In the genomic region with DNA sequence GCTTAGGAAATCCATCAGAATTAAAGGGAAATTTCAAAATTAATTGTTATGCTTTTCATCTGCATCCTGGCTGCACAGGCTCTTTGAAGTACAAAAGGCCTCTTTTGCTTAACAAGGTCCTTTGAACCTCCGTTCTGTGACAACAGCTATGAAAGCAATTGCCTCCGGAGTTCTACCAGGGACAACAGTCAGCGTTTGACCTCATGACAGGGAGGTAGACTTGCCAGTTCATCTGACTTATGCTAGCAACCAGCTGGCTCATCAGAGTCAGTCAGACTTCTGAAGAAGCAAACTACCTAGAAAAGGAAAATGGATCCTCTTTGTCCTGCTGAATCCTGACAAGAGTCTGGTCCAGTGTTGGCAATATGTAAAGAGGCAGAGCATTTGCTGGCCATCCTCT, we compare ENCODE assay signal across 26 mouse cellular contexts.
DNase-seq lines count a peak whose midpoint lies in the region; ATAC-seq and TF ChIP-seq lines count a peak whose summit lies in the region.
"Had no signal": no experiment of that assay in that cellular context is flagged by ENCODE, and none has a peak within 500 bp of the region (broad histone marks: within the 10 kb centered on the region; RNA-seq: fewer than 3 reads in every experiment).

No protein-coding gene starts in this region.

- no peak overlapping the region for H3K9ac ChIP-seq in kidney, postnatal 0 days (ENCODE audit: low read depth, low read length)
- H3K9ac ChIP-seq in kidney, embryonic 15.5 days: no peak overlapping the region
- H3K9ac ChIP-seq in midbrain, embryonic 14.5 days (replicated peaks; ENCODE audit: low read length): no peak overlapping the region
- no peak overlapping the region for H3K9ac ChIP-seq in intestine, embryonic 16.5 days (ENCODE audit: low read depth, low read length)
- H3K9ac ChIP-seq: embryonic facial prominence, embryonic 13.5 days; forebrain, embryonic 12.5 days; forebrain, embryonic 15.5 days; heart, embryonic 13.5 days; hindbrain, embryonic 12.5 days; hindbrain, embryonic 15.5 days had no signal

- peak; percentile 54 for DNase-seq in adrenal gland, adult 2 months
- DNase-seq in adrenal gland, postnatal 4 days (ENCODE audit: low spot score in 2 of 2): no peak
- DNase-seq in kidney, postnatal 0 days (ENCODE audit: low spot score): peak; percentile 15
- DNase-seq in midbrain, embryonic 14.5 days: peak; percentile 43
- no peak for DNase-seq in midbrain, embryonic 10.5 days (ENCODE audit: low spot score)
- DNase-seq in cerebellum, postnatal 36 days: no peak
- DNase-seq: cerebellum, adult 11 months; cerebellum, adult 2 months; cerebellum, adult 9-11 months; cerebellum, postnatal 25 days; embryo, embryonic 11 days; gastrocnemius, postnatal 25 days; heart, adult 2 months; heart, postnatal 14 days had no signal

- no peak for ATAC-seq in kidney, postnatal 0 days (replicated peaks; ENCODE audit: low FRiP score, low read depth)
- ATAC-seq in kidney, embryonic 15.5 days (replicated peaks; ENCODE audit: low FRiP score): no peak
- no peak for ATAC-seq in midbrain, embryonic 14.5 days (ENCODE audit: low FRiP score, low TSS enrichment)
- no peak for ATAC-seq in intestine, embryonic 16.5 days
- ATAC-seq: activated CD4-positive, CD25-positive, alpha-beta regulatory T cell, adult 4 months; forebrain, embryonic 15.5 days had no signal

- no peak overlapping the region for H3K27ac ChIP-seq in kidney, postnatal 0 days
- no peak overlapping the region for H3K27ac ChIP-seq in kidney, embryonic 15.5 days
- H3K27ac ChIP-seq in midbrain, embryonic 14.5 days (replicated peaks; ENCODE audit: low read depth, low read length): no peak overlapping the region
- no peak overlapping the region for H3K27ac ChIP-seq in midbrain, embryonic 10.5 days (replicated peaks)
- no peak overlapping the region for H3K27ac ChIP-seq in intestine, embryonic 16.5 days (ENCODE audit: low read length)
- H3K27ac ChIP-seq: embryonic facial prominence, embryonic 10.5 days; embryonic facial prominence, embryonic 13.5 days; forebrain, embryonic 12.5 days; forebrain, embryonic 15.5 days; heart, adult 2 months; heart, embryonic 10.5 days; hindbrain, embryonic 12.5 days; hindbrain, embryonic 15.5 days had no signal

- H3K27me3 ChIP-seq in kidney, postnatal 0 days (ENCODE audit: insufficient read depth, low read length): no peaks in the 10 kb centered on the region
- H3K27me3 ChIP-seq in kidney, embryonic 15.5 days: no peaks in the 10 kb centered on the region
- no peaks in the 10 kb centered on the region for H3K27me3 ChIP-seq in midbrain, embryonic 14.5 days (ENCODE audit: control insufficient read depth, insufficient read depth, low read length)
- H3K27me3 ChIP-seq in midbrain, embryonic 10.5 days (ENCODE audit: low read depth, poor library complexity, severe bottlenecking): no peaks in the 10 kb centered on the region
- H3K27me3 ChIP-seq in intestine, embryonic 16.5 days (replicated peaks; ENCODE audit: control insufficient read depth, insufficient read depth, low read length): no peaks in the 10 kb centered on the region
- H3K27me3 ChIP-seq: embryonic facial prominence, embryonic 13.5 days; forebrain, embryonic 12.5 days; forebrain, embryonic 15.5 days; heart, embryonic 13.5 days; hindbrain, embryonic 12.5 days; hindbrain, embryonic 15.5 days had no signal

- 15% methylated on average over 3 of the region's 3 CpGs for WGBS in kidney, postnatal 0 days
- WGBS in kidney, embryonic 15.5 days: 15% methylated on average over 3 of the region's 3 CpGs
- WGBS in midbrain, embryonic 14.5 days: 33% methylated on average over 3 of the region's 3 CpGs
- 62% methylated on average over 3 of the region's 3 CpGs for WGBS in midbrain, embryonic 10.5 days
- 62% methylated on average over 3 of the region's 3 CpGs for WGBS in intestine, embryonic 16.5 days

- no peak overlapping the region for H3K4me3 ChIP-seq in kidney, postnatal 0 days (replicated peaks; ENCODE audit: low read depth, low read length)
- no peak overlapping the region for H3K4me3 ChIP-seq in kidney, embryonic 15.5 days (replicated peaks)
- no peak overlapping the region for H3K4me3 ChIP-seq in midbrain, embryonic 14.5 days (replicated peaks; ENCODE audit: low read depth, low read length)
- H3K4me3 ChIP-seq in midbrain, embryonic 10.5 days: no peak overlapping the region
- no peak overlapping the region for H3K4me3 ChIP-seq in intestine, embryonic 16.5 days (ENCODE audit: low read length)
- H3K4me3 ChIP-seq: embryonic facial prominence, embryonic 10.5 days; embryonic facial prominence, embryonic 13.5 days; erythroblast, embryonic 14.5 days; forebrain, embryonic 12.5 days; forebrain, embryonic 15.5 days; heart, adult 2 months; heart, embryonic 10.5 days; heart, embryonic 13.5 days; hindbrain, embryonic 12.5 days; hindbrain, embryonic 15.5 days had no signal

- no peaks in the 10 kb centered on the region for H3K4me1 ChIP-seq in kidney, postnatal 0 days (replicated peaks; ENCODE audit: insufficient read depth, low read length)
- peaks cover 7% of the 10 kb centered on the region; the same call in 1 of the 2 replicates for H3K4me1 ChIP-seq in kidney, embryonic 15.5 days
- H3K4me1 ChIP-seq in midbrain, embryonic 14.5 days (ENCODE audit: control insufficient read depth, insufficient read depth, low read length): no peaks in the 10 kb centered on the region
- no peaks in the 10 kb centered on the region for H3K4me1 ChIP-seq in midbrain, embryonic 10.5 days
- H3K4me1 ChIP-seq in intestine, embryonic 16.5 days (ENCODE audit: control insufficient read depth, insufficient read depth, low read length): no peaks in the 10 kb centered on the region
- H3K4me1 ChIP-seq: embryonic facial prominence, embryonic 10.5 days; forebrain, embryonic 12.5 days; heart, embryonic 10.5 days; hindbrain, embryonic 12.5 days; hindbrain, embryonic 15.5 days had no signal

- H3K4me2 ChIP-seq in kidney, postnatal 0 days (ENCODE audit: low read length): no peak overlapping the region
- H3K4me2 ChIP-seq in kidney, embryonic 15.5 days: no peak overlapping the region
- H3K4me2 ChIP-seq in midbrain, embryonic 14.5 days (ENCODE audit: low read length): no peak overlapping the region
- H3K4me2 ChIP-seq in intestine, embryonic 16.5 days (ENCODE audit: low read depth, low read length): no peak overlapping the region
- H3K4me2 ChIP-seq: embryonic facial prominence, embryonic 13.5 days; forebrain, embryonic 12.5 days; forebrain, embryonic 15.5 days; heart, embryonic 13.5 days; hindbrain, embryonic 12.5 days; hindbrain, embryonic 15.5 days had no signal

- H3K36me3 ChIP-seq in kidney, postnatal 0 days (ENCODE audit: insufficient read depth, low read length): no peaks in the 10 kb centered on the region
- no peaks in the 10 kb centered on the region for H3K36me3 ChIP-seq in kidney, embryonic 15.5 days
- no peaks in the 10 kb centered on the region for H3K36me3 ChIP-seq in midbrain, embryonic 14.5 days (ENCODE audit: control insufficient read depth, insufficient read depth, low read length)
- no peaks in the 10 kb centered on the region for H3K36me3 ChIP-seq in midbrain, embryonic 10.5 days
- H3K36me3 ChIP-seq in intestine, embryonic 16.5 days (ENCODE audit: control insufficient read depth, insufficient read depth, low read length): no peaks in the 10 kb centered on the region
- H3K36me3 ChIP-seq: embryonic facial prominence, embryonic 10.5 days; embryonic facial prominence, embryonic 13.5 days; forebrain, embryonic 12.5 days; forebrain, embryonic 15.5 days; heart, embryonic 10.5 days; heart, embryonic 13.5 days; hindbrain, embryonic 12.5 days; hindbrain, embryonic 15.5 days had no signal

- TF ChIP-seq CTCF in kidney, postnatal 0 days (IDR thresholded peaks at IDR 0.05; ENCODE audit: low read depth): no peak

- no peaks in the 10 kb centered on the region for H3K9me3 ChIP-seq in kidney, postnatal 0 days (replicated peaks; ENCODE audit: low read length)
- no peaks in the 10 kb centered on the region for H3K9me3 ChIP-seq in kidney, embryonic 15.5 days (replicated peaks)
- no peaks in the 10 kb centered on the region for H3K9me3 ChIP-seq in midbrain, embryonic 14.5 days (ENCODE audit: control insufficient read depth, low read length)
- no peaks in the 10 kb centered on the region for H3K9me3 ChIP-seq in midbrain, embryonic 10.5 days (replicated peaks)
- no peaks in the 10 kb centered on the region for H3K9me3 ChIP-seq in intestine, embryonic 16.5 days (ENCODE audit: control insufficient read depth, low read length)
- H3K9me3 ChIP-seq: embryonic facial prominence, embryonic 10.5 days; embryonic facial prominence, embryonic 13.5 days; forebrain, embryonic 12.5 days; forebrain, embryonic 15.5 days; heart, embryonic 10.5 days; heart, embryonic 13.5 days; hindbrain, embryonic 12.5 days; hindbrain, embryonic 15.5 days had no signal

Comparison
In these comparisons a context has a peak if more than half of its experiments do, and no peak if none do; other contexts are left out.
1. DNase-seq: peak in adrenal gland, adult 2 months (single experiment), kidney, postnatal 0 days (single experiment) and midbrain, embryonic 14.5 days (single experiment); none in adrenal gland, postnatal 4 days (0 of 2), midbrain, embryonic 10.5 days (single experiment) and cerebellum, postnatal 36 days (0 of 2).